Mouse (Mus musculus) limb, embryonic 12.5 days (tissue): ENCODE measurements around the gene Cxcl12. TPM values are rescaled to one million over a fixed set of nuclear protein-coding genes. Genes with fewer than 3 reads are reported as not detected.

ENCODE experiments used
- ATAC-seq: fragments of 200-750 bp; cut with Nextera tagmentation; 2 replicates; pipeline ENCODE4 v1.8.0; 2017; ENCODE audit warnings: low read depth, moderate TSS enrichment; ENCODE audit not compliant: insufficient number of reproducible peaks, insufficient read depth, low FRiP score, low TSS enrichment
- H3K27ac ChIP-seq: fragments of 300-500 bp; sonication (generic); 2 replicates; pipeline ENCODE4 v1.5.1; 2016; ENCODE audit warnings: mild to moderate bottlenecking, moderate library complexity
- H3K27me3 ChIP-seq: fragments of 300-500 bp; sonication (generic); 2 replicates; pipeline ENCODE4 v1.6.1; 2016; ENCODE audit warnings: mild to moderate bottlenecking, moderate library complexity
- H3K36me3 ChIP-seq: fragments of 300-500 bp; sonication (generic); 2 replicates; pipeline ENCODE4 v1.6.1; 2016; ENCODE audit warnings: mild to moderate bottlenecking, moderate library complexity
- H3K4me1 ChIP-seq: fragments of 300-500 bp; sonication (generic); replicated peaks from 2 replicates; pipeline ENCODE4 v1.6.1; 2016
- H3K4me2 ChIP-seq: fragments of 300-500 bp; sonication (generic); 2 replicates; pipeline ENCODE4 v1.6.1; 2016; ENCODE audit warnings: mild to moderate bottlenecking, moderate library complexity
- H3K4me3 ChIP-seq: fragments of 300-500 bp; sonication (generic); replicated peaks from 2 replicates; pipeline ENCODE4 v1.5.1; 2016; ENCODE audit warnings: mild to moderate bottlenecking
- H3K9ac ChIP-seq: fragments of 300-500 bp; sonication (generic); replicated peaks from 2 replicates; pipeline ENCODE4 v1.6.1; 2016; ENCODE audit warnings: mild to moderate bottlenecking, moderate library complexity
- H3K9me3 ChIP-seq: fragments of 300-500 bp; sonication (generic); 2 replicates; pipeline ENCODE4 v1.6.1; 2016; ENCODE audit warnings: mild to moderate bottlenecking, moderate library complexity
- WGBS: fragments of 180-500 bp; shearing (Covaris S2); methylation state at CpG from one replicate; pipeline ENCODE4 v1.1.7; 2016; 5-methylcytosine and 5-hydroxymethylcytosine counted together
- polyA plus RNA-seq: library from polyadenylated mRNA; unstranded; fragments of >200 nt; fragmentation: Nextera tagmentation; extraction: Ambion mirVana; gene quantifications from 2 replicates; pipeline ENCODE4 v1.2.1, GENCODE M21; 2016

Gene Cxcl12
- polyA plus RNA-seq, 1 experiment from 2014 or later = 66.4 TPM

- 90% methylated on average over 8 of the region's 8 CpGs for WGBS
- peaks cover 5% of the 10 kb centered on the region; the same call in 1 of the 2 replicates for H3K27me3 ChIP-seq
- no peaks in the 10 kb centered on the region for H3K36me3 ChIP-seq
- H3K9ac ChIP-seq = no peak overlapping the region
- no peaks in the 10 kb centered on the region for H3K4me1 ChIP-seq
- no peak for ATAC-seq
- no peak overlapping the region for H3K4me3 ChIP-seq
- H3K4me2 ChIP-seq = no peak overlapping the region
- no peaks in the 10 kb centered on the region for H3K9me3 ChIP-seq
- no peak overlapping the region for H3K27ac ChIP-seq
Measured at GRCm38 (mm10) chr6:117201859-117202258, 33.5 kb downstream of the Cxcl12 start.

- no peak overlapping the region for H3K9ac ChIP-seq
- ATAC-seq = no peak
- H3K36me3 ChIP-seq = no peaks in the 10 kb centered on the region
- H3K4me2 ChIP-seq = no peak overlapping the region
- H3K27ac ChIP-seq = no peak overlapping the region
- H3K4me1 ChIP-seq = no peaks in the 10 kb centered on the region
- 72% methylated on average over 2 of the region's 2 CpGs for WGBS
- peaks cover 5% of the 10 kb centered on the region; the same call in 1 of the 2 replicates for H3K27me3 ChIP-seq
- no peaks in the 10 kb centered on the region for H3K9me3 ChIP-seq
- H3K4me3 ChIP-seq = no peak overlapping the region
Measured at GRCm38 (mm10) chr6:117202856-117203400, 34.6 kb downstream of the Cxcl12 start.

- H3K4me1 ChIP-seq = no peaks in the 10 kb centered on the region
- 89% methylated on average over 3 of the region's 3 CpGs for WGBS
- no peaks in the 10 kb centered on the region for H3K9me3 ChIP-seq
- peaks cover 5% of the 10 kb centered on the region; the same call in 1 of the 2 replicates for H3K27me3 ChIP-seq
- H3K9ac ChIP-seq = no peak overlapping the region
- no peak overlapping the region for H3K4me2 ChIP-seq
- no peak for ATAC-seq
- no peak overlapping the region for H3K4me3 ChIP-seq
- H3K27ac ChIP-seq = no peak overlapping the region
- no peaks in the 10 kb centered on the region for H3K36me3 ChIP-seq
Measured at GRCm38 (mm10) chr6:117204112-117204511, 35.8 kb downstream of the Cxcl12 start.

- Histone ChIP-seq H3K4me1 (0 out of 2 replicates have a peak, but pooled peaks cover 2% of the 10 kb centered on the region), H3K36me3 (no peaks in the 10 kb centered on the region), H3K9ac (no peak overlapping the region), H3K4me2 (no peak overlapping the region), H3K27ac (no peak overlapping the region), H3K4me3 (no peak overlapping the region), H3K9me3 (no peaks in the 10 kb centered on the region), H3K27me3 (peaks cover 5% of the 10 kb centered on the region; the same call in 1 of the 2 replicates)
- 86% methylated on average over 2 of the region's 2 CpGs for WGBS
- no peak for ATAC-seq
Measured at GRCm38 (mm10) chr6:117206834-117207233, 38.5 kb downstream of the Cxcl12 start.

- Histone ChIP-seq H3K27me3 (peaks cover 5% of the 10 kb centered on the region; the same call in 1 of the 2 replicates), H3K36me3 (no peaks in the 10 kb centered on the region), H3K9ac (no peak overlapping the region), H3K4me2 (no peak overlapping the region), H3K4me1 (0 out of 2 replicates have a peak, but pooled peaks cover 2% of the 10 kb centered on the region), H3K9me3 (no peaks in the 10 kb centered on the region), H3K4me3 (no peak overlapping the region), H3K27ac (no peak overlapping the region)
- 95% methylated on average over 1 of the region's 1 CpGs for WGBS
- no peak for ATAC-seq
Measured at GRCm38 (mm10) chr6:117207289-117207688, 39.0 kb downstream of the Cxcl12 start.

- no peak overlapping the region for H3K4me2 ChIP-seq
- no peak overlapping the region for H3K4me3 ChIP-seq
- ATAC-seq = no peak
- H3K27ac ChIP-seq = no peak overlapping the region
- no peaks in the 10 kb centered on the region for H3K27me3 ChIP-seq
- no peaks in the 10 kb centered on the region for H3K9me3 ChIP-seq
- 52% methylated on average over 6 of the region's 6 CpGs for WGBS
- no peak overlapping the region for H3K9ac ChIP-seq
- no peaks in the 10 kb centered on the region for H3K36me3 ChIP-seq
- H3K4me1 ChIP-seq = 0 out of 2 replicates have a peak, but pooled peaks cover 2% of the 10 kb centered on the region
Measured at GRCm38 (mm10) chr6:117210086-117210485, 41.8 kb downstream of the Cxcl12 start.

- no peak overlapping the region for H3K4me3 ChIP-seq
- H3K27ac ChIP-seq = no peak overlapping the region
- WGBS = 42% methylated on average over 6 of the region's 6 CpGs
- no peak for ATAC-seq
- no peak overlapping the region for H3K4me2 ChIP-seq
- no peaks in the 10 kb centered on the region for H3K9me3 ChIP-seq
- no peaks in the 10 kb centered on the region for H3K36me3 ChIP-seq
- 0 out of 2 replicates have a peak, but pooled peaks cover 2% of the 10 kb centered on the region for H3K4me1 ChIP-seq
- H3K9ac ChIP-seq = no peak overlapping the region
- no peaks in the 10 kb centered on the region for H3K27me3 ChIP-seq
Measured at GRCm38 (mm10) chr6:117210536-117210935, 42.2 kb downstream of the Cxcl12 start.

- H3K27ac ChIP-seq = no peak overlapping the region
- no peak for ATAC-seq
- WGBS = 85% methylated on average over 5 of the region's 5 CpGs
Measured at GRCm38 (mm10) chr6:117214506-117214905, 46.2 kb downstream of the Cxcl12 start.

GRCm38 (mm10) chr6:117218442-117219299 is 50.3 kb downstream of the Cxcl12 start:
- no peak overlapping the region for H3K9ac ChIP-seq
- H3K27ac ChIP-seq = no peak overlapping the region
- 76% methylated on average over 9 of the region's 9 CpGs for WGBS
- H3K9me3 ChIP-seq = no peaks in the 10 kb centered on the region
- no peak overlapping the region for H3K4me3 ChIP-seq
- H3K4me1 ChIP-seq = peaks cover 17% of the 10 kb centered on the region
- H3K36me3 ChIP-seq = no peaks in the 10 kb centered on the region
- no peak overlapping the region for H3K4me2 ChIP-seq
- no peak for ATAC-seq
- H3K27me3 ChIP-seq = no peaks in the 10 kb centered on the region

More at GRCm38 (mm10) chr6:117214506-117214905, 46.2 kb downstream of the Cxcl12 start:
- Histone ChIP-seq H3K27me3 (no peaks in the 10 kb centered on the region), H3K36me3 (no peaks in the 10 kb centered on the region), H3K4me3 (no peak overlapping the region), H3K9ac (no peak overlapping the region), H3K4me2 (no peak overlapping the region), H3K9me3 (no peaks in the 10 kb centered on the region), H3K4me1 (peaks cover 12% of the 10 kb centered on the region)

GRCm38 (mm10) chr6:117219300-117219680 is 51.0 kb downstream of the Cxcl12 start:
- H3K4me1 ChIP-seq = peaks cover 17% of the 10 kb centered on the region
- no peaks in the 10 kb centered on the region for H3K36me3 ChIP-seq
- 42% methylated on average over 3 of the region's 3 CpGs for WGBS
- no peak for ATAC-seq
- no peak overlapping the region for H3K27ac ChIP-seq
- no peaks in the 10 kb centered on the region for H3K27me3 ChIP-seq
- no peak overlapping the region for H3K4me2 ChIP-seq
- no peaks in the 10 kb centered on the region for H3K9me3 ChIP-seq
- H3K9ac ChIP-seq = no peak overlapping the region
- H3K4me3 ChIP-seq = no peak overlapping the region

- Histone ChIP-seq H3K9ac (no peak overlapping the region), H3K9me3 (no peaks in the 10 kb centered on the region), H3K27me3 (no peaks in the 10 kb centered on the region), H3K4me2 (no peak overlapping the region), H3K4me1 (peaks cover 24% of the 10 kb centered on the region), H3K36me3 (no peaks in the 10 kb centered on the region), H3K27ac (no peak overlapping the region), H3K4me3 (no peak overlapping the region)
- 94% methylated on average over 7 of the region's 7 CpGs for WGBS
- no peak for ATAC-seq
Measured at GRCm38 (mm10) chr6:117219911-117220481, 51.7 kb downstream of the Cxcl12 start.
